Mouse (Mus musculus) gastrocnemius, postnatal 4 days (tissue): ENCODE data around the gene Gm20738. TPM values are rescaled to one million over a fixed set of nuclear protein-coding genes. Genes with fewer than 3 reads are reported as not detected.
"Not testable (repeated sequence)": the region's sequence is repeated elsewhere in the genome, so short reads cannot be mapped to it uniquely, and the experiment has no call there.

ENCODE experiments used
- DNase-seq, 2 experiments: peaks; one replicate each; pipeline ENCODE4 v3.0.0; 2021 to 2022; ENCODE audit warnings: low spot score in 2 of 2, mixed read lengths in 2 of 2
- long read RNA-seq, 2 experiments: library from polyadenylated mRNA; stranded (forward); transcript quantifications; one replicate each; pipeline ENCODE4 v2.0.0; 2021
- total RNA-seq, 2 experiments: library from RNA; stranded (reverse); gene quantifications; 2 replicates each; pipeline ENCODE4 v1.2.3; 2021

The Gm20738 gene
- total RNA-seq, result not detected
- long read RNA-seq, experiment 1, result 0 reads
- long read RNA-seq, experiment 2, result 0 reads

GRCm38 (mm10) chrY:37957511-37957910 is at the start of gene Gm20738:
Gm20738 (plus strand) TSS chrY:37957811.
- not testable (repeated sequence) for DNase-seq
